30 mouse cellular contexts compared by ENCODE assay signal in the genomic region with DNA sequence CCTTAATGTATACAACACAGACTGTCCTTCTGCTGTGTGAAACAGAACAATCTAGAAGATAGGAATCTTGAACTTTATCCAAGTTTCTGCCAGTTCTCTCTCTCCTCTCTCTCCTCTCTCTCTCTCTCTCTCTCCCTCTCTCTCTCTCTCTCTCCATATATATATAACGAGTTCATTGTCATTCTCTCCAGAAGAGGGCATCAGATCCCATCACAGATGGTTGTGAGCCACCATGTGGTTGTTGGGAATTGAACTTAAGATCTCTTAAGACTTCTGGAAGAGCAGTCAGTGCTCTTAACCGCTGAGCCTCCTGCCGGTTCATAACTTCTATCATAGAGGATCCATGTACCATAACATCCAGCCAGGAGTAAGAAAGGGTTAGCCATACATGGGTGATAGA. TPM values are rescaled to one million over a fixed set of nuclear protein-coding genes. Genes with fewer than 3 reads are reported as not detected.
A peak's percentile ranks its signal among the peaks of the same experiment; 100 is the strongest.
DNase-seq lines count a peak whose midpoint lies in the region; ATAC-seq and TF ChIP-seq lines count a peak whose summit lies in the region.
"Had no signal": no experiment of that assay in that cellular context is flagged by ENCODE, and none has a peak within 500 bp of the region (broad histone marks: within the 10 kb centered on the region; RNA-seq: fewer than 3 reads in every experiment).

No protein-coding gene starts in this region.

- no peak for TF ChIP-seq POLR2A in CH12.LX (IDR thresholded peaks at IDR 0.05; ENCODE audit: low read depth, low read length)

- peak; percentile 47 for TF ChIP-seq CTCF in intestine, postnatal 0 days (IDR thresholded peaks at IDR 0.05; ENCODE audit: low read depth)
- TF ChIP-seq CTCF in liver, postnatal 0 days (IDR thresholded peaks at IDR 0.05; ENCODE audit: low read depth), result peak; percentile 31
- peak in 1 of 2 experiments; percentile 65; a peak in 2 of 4 replicates for TF ChIP-seq CTCF in CH12.LX (conservative IDR thresholded peaks at IDR 0.05 in 1 of 2, IDR thresholded peaks at IDR 0.05 in 1 of 2; ENCODE audit: low read depth in 2 of 2, low read length in 2 of 2)
- TF ChIP-seq CTCF in stomach, postnatal 0 days (IDR thresholded peaks at IDR 0.05; ENCODE audit: low read depth), result peak; percentile 39; the same call in 1 of the 2 replicates

- H3K4me2 ChIP-seq in intestine, postnatal 0 days (replicated peaks; ENCODE audit: low read depth), result no peak overlapping the region
- no peak overlapping the region for H3K4me2 ChIP-seq in intestine, embryonic 15.5 days (replicated peaks)
- no peak overlapping the region for H3K4me2 ChIP-seq in liver, postnatal 0 days (ENCODE audit: low read depth, low read length)
- H3K4me2 ChIP-seq in liver, embryonic 11.5 days, result no peak overlapping the region
- no peak overlapping the region for H3K4me2 ChIP-seq in CH12.LX (ENCODE audit: insufficient read depth, low read depth, poor library complexity, severe bottlenecking)
- H3K4me2 ChIP-seq in stomach, postnatal 0 days (replicated peaks; ENCODE audit: low read depth), result no peak overlapping the region
- H3K4me2 ChIP-seq: embryonic facial prominence, embryonic 13.5 days; heart, embryonic 15.5 days; hindbrain, embryonic 12.5 days; liver, embryonic 12.5 days; midbrain, embryonic 12.5 days had no signal

- WGBS in intestine, postnatal 0 days, result 71% methylated on average over 3 of the region's 3 CpGs
- 68% methylated on average over 3 of the region's 3 CpGs for WGBS in intestine, embryonic 15.5 days
- 59% methylated on average over 3 of the region's 3 CpGs for WGBS in liver, postnatal 0 days (ENCODE audit: insufficient replicate concordance)
- WGBS in liver, embryonic 11.5 days, result 65% methylated on average over 3 of the region's 3 CpGs
- 70% methylated on average over 3 of the region's 3 CpGs for WGBS in stomach, postnatal 0 days

- TF ChIP-seq RAD21 in CH12.LX (IDR thresholded peaks at IDR 0.05; ENCODE audit: low read depth, low read length), result peak; percentile 24

- no peak overlapping the region for H3K27ac ChIP-seq in intestine, postnatal 0 days (ENCODE audit: low read depth, low read length)
- no peak overlapping the region for H3K27ac ChIP-seq in intestine, embryonic 15.5 days
- no peak overlapping the region for H3K27ac ChIP-seq in liver, postnatal 0 days (ENCODE audit: low read depth)
- no peak overlapping the region for H3K27ac ChIP-seq in liver, embryonic 11.5 days (ENCODE audit: low read depth, low read length)
- H3K27ac ChIP-seq in CH12.LX (ENCODE audit: insufficient read depth, low read depth), result no peak overlapping the region
- no peak overlapping the region for H3K27ac ChIP-seq in stomach, postnatal 0 days (replicated peaks)
- H3K27ac ChIP-seq: embryonic facial prominence, embryonic 13.5 days; forebrain, embryonic 10.5 days; heart, embryonic 10.5 days; heart, embryonic 15.5 days; hindbrain, embryonic 12.5 days; hindbrain, postnatal 0 days; liver, embryonic 12.5 days; midbrain, embryonic 12.5 days had no signal

- in situ Hi-C loops in CH12.LX (cut with MboI; ENCODE audit: low pct_ligation_motif_present, low pct_unique_long_range_greater_than_20kb, low sequenced_read_pairs), result no loop called here

- no peak for DNase-seq in liver, postnatal 0 days
- no peak for DNase-seq in liver, embryonic 11.5 days (ENCODE audit: low spot score)
- no peak for DNase-seq in CH12.LX (ENCODE audit: extremely low read depth)
- no peak for DNase-seq in stomach, postnatal 0 days (ENCODE audit: low spot score)
- DNase-seq in ovary, postnatal 14 days (ENCODE audit: low spot score), result no peak
- DNase-seq: adrenal gland, postnatal 25 days; cerebellum, adult 11-12 months; cerebellum, adult 9-11 months; gastrocnemius, postnatal 10 days; kidney, adult 11 months; kidney, postnatal 25 days; layer of hippocampus, postnatal 36 days; lung, adult 18-20 months; lung, postnatal 14 days; right cerebral cortex, adult 18-20 months; spleen, adult 18-20 months; thymus, adult 2 months; thymus, postnatal 36 days had no signal

- no peaks in the 10 kb centered on the region for H3K79me2 ChIP-seq in CH12.LX (replicated peaks; ENCODE audit: control insufficient read depth, extremely low read depth, insufficient read depth, poor library complexity, severe bottlenecking)

- 0 out of 2 replicates have a peak, but pooled peaks cover 5% of the 10 kb centered on the region for H3K36me3 ChIP-seq in intestine, postnatal 0 days (ENCODE audit: control insufficient read depth, insufficient read depth)
- no peaks in the 10 kb centered on the region for H3K36me3 ChIP-seq in intestine, embryonic 15.5 days
- peaks cover 6% of the 10 kb centered on the region for H3K36me3 ChIP-seq in liver, postnatal 0 days (replicated peaks; ENCODE audit: insufficient read depth, low read length)
- no peaks in the 10 kb centered on the region for H3K36me3 ChIP-seq in liver, embryonic 11.5 days (ENCODE audit: control insufficient read depth, insufficient read depth, low read length)
- H3K36me3 ChIP-seq in CH12.LX (replicated peaks in 1 of 2; ENCODE audit: control insufficient read depth in 1 of 2, insufficient read depth in 1 of 2, low read length in 1 of 2), result no peaks in the 10 kb centered on the region
- H3K36me3 ChIP-seq in stomach, postnatal 0 days (ENCODE audit: control insufficient read depth, insufficient read depth, low read length), result no peaks in the 10 kb centered on the region
- H3K36me3 ChIP-seq: embryonic facial prominence, embryonic 13.5 days; forebrain, embryonic 10.5 days; heart, embryonic 10.5 days; heart, embryonic 15.5 days; hindbrain, embryonic 12.5 days; liver, embryonic 12.5 days; midbrain, embryonic 12.5 days had no signal

- peaks cover 4% of the 10 kb centered on the region for H3K4me1 ChIP-seq in intestine, postnatal 0 days (replicated peaks; ENCODE audit: control insufficient read depth, insufficient read depth, low read length)
- H3K4me1 ChIP-seq in intestine, embryonic 15.5 days (replicated peaks), result no peaks in the 10 kb centered on the region
- H3K4me1 ChIP-seq in liver, postnatal 0 days (ENCODE audit: insufficient read depth), result peaks cover 8% of the 10 kb centered on the region
- no peaks in the 10 kb centered on the region for H3K4me1 ChIP-seq in liver, embryonic 11.5 days (replicated peaks; ENCODE audit: control insufficient read depth, insufficient read depth, low read length)
- H3K4me1 ChIP-seq in CH12.LX (ENCODE audit: control insufficient read depth in 1 of 2, insufficient read depth in 2 of 2), result no peaks in the 10 kb centered on the region
- H3K4me1 ChIP-seq in stomach, postnatal 0 days (replicated peaks; ENCODE audit: control insufficient read depth, insufficient read depth), result no peaks in the 10 kb centered on the region
- H3K4me1 ChIP-seq: embryonic facial prominence, embryonic 13.5 days; forebrain, embryonic 10.5 days; hindbrain, embryonic 12.5 days; liver, embryonic 12.5 days; midbrain, embryonic 12.5 days had no signal

- H3K27me3 ChIP-seq in intestine, postnatal 0 days (replicated peaks; ENCODE audit: control insufficient read depth, insufficient read depth, low read length), result no peaks in the 10 kb centered on the region
- H3K27me3 ChIP-seq in intestine, embryonic 15.5 days (replicated peaks), result no peaks in the 10 kb centered on the region
- no peaks in the 10 kb centered on the region for H3K27me3 ChIP-seq in liver, postnatal 0 days (ENCODE audit: insufficient read depth, low read length)
- no peaks in the 10 kb centered on the region for H3K27me3 ChIP-seq in liver, embryonic 11.5 days (replicated peaks; ENCODE audit: control insufficient read depth, insufficient read depth, low read length)
- H3K27me3 ChIP-seq in CH12.LX (replicated peaks), result no peaks in the 10 kb centered on the region
- H3K27me3 ChIP-seq in stomach, postnatal 0 days (ENCODE audit: control insufficient read depth, insufficient read depth, low read length), result no peaks in the 10 kb centered on the region
- H3K27me3 ChIP-seq: embryonic facial prominence, embryonic 13.5 days; heart, embryonic 15.5 days; hindbrain, embryonic 12.5 days; liver, embryonic 12.5 days had no signal

- no peak for ATAC-seq in intestine, postnatal 0 days
- ATAC-seq in intestine, embryonic 15.5 days, result no peak
- no peak for ATAC-seq in liver, postnatal 0 days
- no peak for ATAC-seq in liver, embryonic 11.5 days (replicated peaks; ENCODE audit: low FRiP score)
- no peak for ATAC-seq in stomach, postnatal 0 days (ENCODE audit: low FRiP score, low TSS enrichment)
- ATAC-seq: CD4-positive, CD25-positive, alpha-beta regulatory T cell, adult 4 months; forebrain, embryonic 16.5 days; hindbrain, postnatal 0 days; liver, embryonic 12.5 days had no signal

- no peaks in the 10 kb centered on the region for H3K9me3 ChIP-seq in intestine, postnatal 0 days (ENCODE audit: control insufficient read depth)
- no peaks in the 10 kb centered on the region for H3K9me3 ChIP-seq in intestine, embryonic 15.5 days
- H3K9me3 ChIP-seq in liver, postnatal 0 days (ENCODE audit: low read length), result no peaks in the 10 kb centered on the region
- no peaks in the 10 kb centered on the region for H3K9me3 ChIP-seq in liver, embryonic 11.5 days (ENCODE audit: control insufficient read depth, low read length)
- H3K9me3 ChIP-seq in CH12.LX (replicated peaks; ENCODE audit: low read length), result peaks cover 5% of the 10 kb centered on the region
- H3K9me3 ChIP-seq in stomach, postnatal 0 days (ENCODE audit: control insufficient read depth, low read length), result no peaks in the 10 kb centered on the region
- H3K9me3 ChIP-seq: embryonic facial prominence, embryonic 13.5 days; forebrain, embryonic 10.5 days; heart, embryonic 10.5 days; heart, embryonic 15.5 days; hindbrain, embryonic 12.5 days; midbrain, embryonic 12.5 days had no signal

- H3K9ac ChIP-seq in intestine, postnatal 0 days (ENCODE audit: low read depth, low read length), result no peak overlapping the region
- H3K9ac ChIP-seq in intestine, embryonic 15.5 days, result no peak overlapping the region
- H3K9ac ChIP-seq in liver, postnatal 0 days (replicated peaks), result no peak overlapping the region
- no peak overlapping the region for H3K9ac ChIP-seq in liver, embryonic 11.5 days (ENCODE audit: low read depth, low read length)
- H3K9ac ChIP-seq in CH12.LX (ENCODE audit: insufficient read depth, low read depth), result no peak overlapping the region
- no peak overlapping the region for H3K9ac ChIP-seq in stomach, postnatal 0 days (ENCODE audit: low read length)
- H3K9ac ChIP-seq: embryonic facial prominence, embryonic 13.5 days; heart, embryonic 15.5 days; hindbrain, embryonic 12.5 days; liver, embryonic 12.5 days; midbrain, embryonic 12.5 days had no signal

- TF ChIP-seq EP300 in liver, postnatal 0 days (IDR thresholded peaks at IDR 0.05; ENCODE audit: low read depth), result no peak
- no peak for TF ChIP-seq EP300 in CH12.LX (IDR thresholded peaks at IDR 0.05; ENCODE audit: low read length)
- no peak for TF ChIP-seq EP300 in stomach, postnatal 0 days (optimal IDR thresholded peaks at IDR 0.05)

- H3K4me3 ChIP-seq in intestine, postnatal 0 days (ENCODE audit: low read depth, low read length), result no peak overlapping the region
- no peak overlapping the region for H3K4me3 ChIP-seq in intestine, embryonic 15.5 days (replicated peaks)
- no peak overlapping the region for H3K4me3 ChIP-seq in liver, postnatal 0 days (ENCODE audit: low read depth, low read length)
- H3K4me3 ChIP-seq in liver, embryonic 11.5 days (ENCODE audit: low read depth, low read length), result no peak overlapping the region
- H3K4me3 ChIP-seq in CH12.LX (replicated peaks in 1 of 3; ENCODE audit: low read depth in 2 of 3, low read length in 2 of 3, poor library complexity in 1 of 3), result no peak overlapping the region
- no peak overlapping the region for H3K4me3 ChIP-seq in stomach, postnatal 0 days (ENCODE audit: low read depth, low read length)
- H3K4me3 ChIP-seq: embryonic facial prominence, embryonic 13.5 days; forebrain, embryonic 10.5 days; heart, embryonic 10.5 days; heart, embryonic 15.5 days; hindbrain, embryonic 12.5 days; liver, embryonic 12.5 days; midbrain, embryonic 12.5 days had no signal

- dilution Hi-C loops in CH12.LX (cut with MboI; ENCODE audit: extremely low pct_ligation_motif_present, extremely low pct_unique_long_range_greater_than_20kb, low sequenced_read_pairs), result no loop called here

RNA-seq across cellular contexts. Expression of a gene that starts 26.7 kb away (rescaled TPM):
- 108 and 116 TPM in 2 replicates for polyA plus RNA-seq in intestine, postnatal 0 days (2015; fragmentation: Nextera tagmentation; extraction: Ambion mirVana)
- 16.6 and 20.3 TPM in 2 replicates for polyA plus RNA-seq in intestine, embryonic 15.5 days (2015; fragmentation: Nextera tagmentation; extraction: Ambion mirVana)
- 30.7 and 31.3 TPM in 2 replicates for polyA plus RNA-seq in liver, postnatal 0 days (2015; fragmentation: Nextera tagmentation; extraction: Ambion mirVana)
- 0.86 and 1.2 TPM in 2 replicates for polyA plus RNA-seq in liver, embryonic 11.5 days (2014; fragmentation: Nextera tagmentation; extraction: Ambion mirVana)
- total RNA-seq in CH12.LX (2012; rRNA removed) (not detected in 2 replicates), CH12.LX (2014; rRNA removed) (not detected in 2 replicates)
- not detected in 2 replicates for polyA plus RNA-seq in CH12.LX (2012; ENCODE audit: insufficient read length, low read depth)
- polyA plus RNA-seq in stomach, postnatal 0 days (2015; fragmentation: Nextera tagmentation; extraction: Ambion mirVana), result 37.8 and 39.6 TPM in 2 replicates
- total RNA-seq: hindbrain, postnatal 0 days had no signal
